Mouse (Mus musculus) T-helper 1 cell (primary cell): ENCODE data around the gene Ndufb6.

Source experiments
- in situ Hi-C: fragments of 300-600 bp; cut with MboI, MseI; formaldehyde crosslinking; loops from one replicate; pipeline ENCODE4 v1.15.1; 2025; ENCODE audit warnings: high pct_unique_total_duplicates

The Ndufb6 gene

DNA sequence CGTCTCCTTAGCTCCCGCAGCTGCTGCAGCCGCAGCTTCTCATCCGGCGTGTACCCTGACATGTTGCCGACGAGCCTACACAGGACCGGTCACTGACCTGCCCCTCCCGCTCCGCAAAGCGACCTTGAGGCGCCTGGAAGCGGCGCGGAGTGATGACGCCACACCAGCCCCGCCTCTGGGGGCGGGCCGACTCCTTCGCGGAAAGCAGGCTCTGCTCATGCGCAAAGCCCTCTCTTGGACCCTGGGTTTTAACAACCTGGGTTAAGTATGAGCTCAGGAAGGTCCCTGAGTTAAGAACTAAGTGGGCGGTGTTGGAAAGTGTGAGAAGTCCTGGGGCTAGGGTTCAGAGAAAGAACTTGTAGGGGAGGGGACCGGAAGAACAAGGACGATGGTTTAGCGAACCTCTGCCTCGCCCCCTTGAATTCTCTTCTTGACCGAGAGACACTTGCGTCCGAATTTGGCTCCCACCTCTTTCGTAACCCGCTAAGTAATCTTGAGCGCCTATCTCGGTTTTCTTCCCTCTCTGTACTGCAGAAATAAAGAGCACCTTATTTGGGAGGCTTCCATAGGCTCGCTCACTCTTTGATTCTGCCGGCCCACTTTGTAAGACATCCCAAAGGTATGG is at the start of gene Ndufb6:
TSS of gene Ndufb6 (minus strand) at position 146 of the 625 bp plus-strand sequence.
- in situ Hi-C loops: loop anchor here (5.0 kb wide), 1 partner anchor 137 kb away; the partner anchor contains the start of gene Aco1

DNA sequence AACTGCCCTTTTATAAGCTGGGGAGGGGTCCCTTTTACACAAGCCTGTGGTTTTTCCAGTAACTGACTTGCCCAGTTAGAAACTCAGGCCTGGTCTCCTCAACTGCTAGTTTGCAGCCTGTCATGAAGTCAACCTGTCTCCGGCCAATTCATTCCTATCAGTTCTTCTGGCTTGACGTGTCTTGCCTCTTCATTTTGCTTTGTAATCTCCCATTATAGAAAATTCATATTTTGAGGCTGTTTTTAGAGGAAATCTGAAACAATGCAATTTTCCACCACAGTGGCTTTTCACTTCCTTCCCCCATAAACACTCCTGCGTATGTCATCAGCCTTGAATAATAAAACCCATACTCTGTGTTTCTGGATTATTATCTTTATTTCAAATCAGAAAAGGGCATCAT is 47.9 kb upstream of the Ndufb6 start:
- in situ Hi-C loops: no loop called here

DNA sequence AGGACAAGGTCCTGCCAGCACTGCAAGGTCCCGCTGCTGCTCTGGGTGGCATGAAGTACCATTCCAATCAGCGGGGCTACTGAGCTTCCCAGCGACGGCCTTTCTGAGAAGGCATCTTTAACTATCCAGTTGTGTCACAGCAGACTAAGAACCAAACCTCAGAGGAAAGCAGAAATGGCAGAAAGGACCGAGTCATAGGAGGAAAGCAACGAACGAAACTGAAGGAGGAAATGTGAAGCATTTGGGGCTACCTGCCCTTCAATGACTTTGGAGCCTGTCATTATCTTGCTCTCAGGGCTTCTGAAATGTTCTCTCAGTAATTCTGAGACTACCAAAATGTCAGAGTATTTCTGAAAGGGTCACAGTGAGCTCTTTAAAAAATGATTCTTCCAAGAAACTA is 45.4 kb upstream of the Ndufb6 start:
- in situ Hi-C loops: no loop called here

DNA sequence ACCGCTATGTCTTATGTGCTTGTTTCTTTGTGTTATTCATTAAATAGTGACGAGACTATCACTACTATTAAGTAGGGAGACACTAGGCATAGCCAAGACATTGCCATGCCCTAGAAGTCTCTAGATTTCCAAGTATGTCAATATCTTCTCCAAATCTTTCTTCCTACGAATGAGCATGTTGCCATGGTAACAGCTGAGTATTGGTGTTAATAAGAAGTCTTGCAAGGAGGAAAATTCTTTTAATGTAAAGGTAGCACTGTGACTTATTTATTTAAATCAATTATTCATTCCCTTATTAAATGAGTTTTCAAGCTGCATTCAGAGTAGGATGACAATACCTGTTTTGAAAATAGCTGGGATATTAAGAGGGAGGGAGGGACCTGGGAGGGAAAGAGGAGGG is 38.2 kb upstream of the Ndufb6 start:
- in situ Hi-C loops: no loop called here

DNA sequence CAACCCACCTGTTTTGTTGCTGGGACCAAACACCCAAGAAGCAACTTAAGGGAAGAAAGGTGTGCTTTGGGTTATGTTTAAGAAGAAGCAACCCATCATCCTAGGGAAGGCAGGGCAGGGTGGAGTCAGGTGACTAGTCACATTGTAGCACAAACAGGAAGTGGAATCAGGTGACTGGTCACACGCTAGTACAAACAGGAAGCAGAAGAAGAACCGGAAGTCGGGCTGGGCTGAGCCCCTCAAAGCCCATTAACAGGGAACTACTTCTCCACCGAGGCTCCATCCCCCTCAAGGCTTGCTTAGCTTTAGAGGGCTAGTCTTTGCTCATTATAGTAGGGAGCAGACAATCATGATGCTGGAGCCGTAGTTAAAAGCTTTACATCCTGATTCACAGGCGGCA is 33.8 kb upstream of the Ndufb6 start:
- in situ Hi-C loops: no loop called here

DNA sequence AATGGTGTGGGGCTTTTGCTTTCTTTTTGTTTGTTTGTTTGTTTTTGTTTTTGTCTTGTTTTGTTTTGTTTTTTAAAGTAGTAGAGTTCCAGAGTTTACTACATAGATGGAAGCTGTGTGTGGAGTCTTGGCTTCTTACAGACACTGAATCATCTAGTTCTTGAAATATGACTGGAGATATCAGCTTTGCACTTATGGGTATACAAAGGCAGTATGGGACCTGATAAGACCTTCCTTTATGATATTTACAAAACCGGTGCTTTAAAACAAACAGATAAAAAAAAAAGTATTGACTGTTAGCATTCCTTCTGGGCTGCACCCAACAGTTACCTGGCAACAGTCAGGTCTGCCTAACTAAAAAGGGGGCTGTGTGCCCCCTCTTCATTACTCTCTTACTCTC is 33.0 kb upstream of the Ndufb6 start:
- in situ Hi-C loops: no loop called here

DNA sequence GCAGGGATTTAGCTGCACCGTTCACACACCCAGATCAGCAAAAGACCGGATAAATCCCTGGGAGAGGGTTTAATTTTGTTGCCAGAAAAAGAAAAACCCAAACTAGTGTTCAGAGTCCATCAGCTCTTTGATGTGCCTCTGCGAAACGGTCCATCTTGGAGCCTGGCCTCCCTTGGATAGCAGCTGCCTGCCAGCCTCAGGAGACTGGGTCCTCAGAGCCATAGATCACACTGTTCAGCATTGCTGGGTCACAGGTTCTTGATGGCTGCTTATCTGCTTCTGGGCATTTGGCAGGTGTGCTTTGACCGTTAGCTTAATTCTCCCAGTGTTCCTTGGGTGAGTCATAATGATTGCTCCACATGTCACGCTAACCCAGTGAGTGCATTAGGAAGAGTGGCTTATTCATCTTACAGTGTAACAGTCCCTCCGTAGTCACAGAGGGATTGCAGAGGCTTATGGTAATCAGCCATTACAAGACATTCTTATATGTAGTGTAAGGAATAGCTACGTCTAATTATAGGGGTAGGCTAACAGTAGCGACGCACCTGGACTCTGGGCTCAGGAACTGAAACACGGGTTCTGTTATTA is 31.7 kb upstream of the Ndufb6 start:
- in situ Hi-C loops: no loop called here

DNA sequence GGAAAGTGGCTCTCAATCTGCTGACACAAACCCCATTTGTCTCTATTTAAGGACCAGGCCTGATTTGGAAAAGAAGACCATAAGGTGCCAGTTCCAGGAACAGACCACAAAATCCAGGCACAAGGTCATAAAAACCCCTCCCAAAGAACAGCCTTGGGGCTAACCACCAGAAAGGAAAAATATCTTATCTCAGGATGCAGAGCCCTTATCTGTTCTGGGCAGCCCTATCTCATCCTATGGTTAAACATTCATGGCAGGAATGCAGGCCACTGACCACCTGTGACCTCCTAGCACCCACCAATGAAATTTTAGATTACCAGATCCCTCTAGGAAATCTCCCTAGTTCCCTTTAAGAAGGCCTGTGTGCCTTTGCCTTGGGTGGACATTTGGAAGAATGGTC is 30.5 kb upstream of the Ndufb6 start:
- in situ Hi-C loops: no loop called here

DNA sequence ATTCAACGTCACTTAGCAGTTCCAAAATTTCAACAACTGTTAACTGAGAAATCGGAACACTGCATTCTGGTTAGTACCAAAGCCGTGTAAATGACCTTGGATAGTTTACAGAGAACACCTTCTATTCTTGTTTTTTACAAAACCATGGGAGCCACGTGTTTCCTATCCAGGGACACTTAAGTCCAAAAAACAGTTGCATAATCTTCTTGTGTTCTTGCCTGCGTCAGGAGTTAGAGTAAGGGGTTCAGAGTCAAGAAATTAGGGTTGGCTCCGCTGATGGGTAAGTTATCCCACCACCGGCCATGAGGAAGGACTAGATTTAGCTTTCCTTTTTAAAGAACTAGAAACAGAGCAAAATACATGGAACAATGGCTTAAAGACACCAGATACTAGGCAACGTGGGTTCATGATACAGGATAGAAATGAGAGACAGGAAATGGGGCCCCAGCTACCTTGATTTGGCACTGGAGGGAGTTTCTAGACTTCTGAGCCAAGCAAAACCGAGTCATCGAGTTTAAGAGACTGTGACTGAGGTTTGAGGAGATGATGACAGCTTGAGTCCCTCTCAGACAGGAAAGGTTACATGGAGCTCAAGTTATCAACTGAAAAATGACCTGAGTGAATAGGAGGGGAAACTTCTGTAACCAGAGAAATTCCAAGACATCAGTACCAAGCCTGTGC is 23.4 kb upstream of the Ndufb6 start:
- in situ Hi-C loops: no loop called here

DNA sequence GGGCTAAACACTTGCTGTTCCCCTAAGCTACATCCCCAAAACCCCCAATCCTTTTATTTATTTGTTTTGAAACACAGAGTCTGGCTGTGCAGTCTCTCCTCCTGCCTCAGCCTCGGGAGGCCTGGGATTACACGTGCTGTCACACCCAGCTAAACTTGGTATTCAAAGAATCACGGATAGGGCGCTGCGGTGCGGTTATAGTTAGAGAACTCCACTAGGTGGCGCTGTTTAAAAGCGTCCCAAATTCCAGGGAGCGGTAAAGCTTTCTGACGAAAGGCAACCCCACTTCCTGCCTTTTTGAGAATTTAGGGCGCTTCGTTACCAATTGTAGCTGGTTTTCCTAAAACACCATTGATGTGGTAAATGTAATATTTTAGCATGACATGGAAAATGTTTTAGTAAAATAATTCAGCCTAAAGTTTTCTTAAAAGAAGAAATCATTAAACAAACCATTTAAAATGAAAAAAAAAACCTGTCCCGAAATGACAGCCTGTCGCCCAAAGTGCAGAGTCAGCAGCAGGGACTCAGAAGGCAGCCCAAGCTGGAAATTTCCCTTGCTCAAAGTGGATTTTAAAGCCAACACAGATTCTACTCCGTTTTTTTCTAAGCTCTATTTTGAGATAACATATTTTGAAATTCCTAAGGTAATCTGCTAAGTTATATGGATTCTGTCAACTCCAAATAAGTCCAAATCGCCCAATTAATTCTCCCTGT is 22.0 kb upstream of the Ndufb6 start:
- in situ Hi-C loops: no loop called here

DNA sequence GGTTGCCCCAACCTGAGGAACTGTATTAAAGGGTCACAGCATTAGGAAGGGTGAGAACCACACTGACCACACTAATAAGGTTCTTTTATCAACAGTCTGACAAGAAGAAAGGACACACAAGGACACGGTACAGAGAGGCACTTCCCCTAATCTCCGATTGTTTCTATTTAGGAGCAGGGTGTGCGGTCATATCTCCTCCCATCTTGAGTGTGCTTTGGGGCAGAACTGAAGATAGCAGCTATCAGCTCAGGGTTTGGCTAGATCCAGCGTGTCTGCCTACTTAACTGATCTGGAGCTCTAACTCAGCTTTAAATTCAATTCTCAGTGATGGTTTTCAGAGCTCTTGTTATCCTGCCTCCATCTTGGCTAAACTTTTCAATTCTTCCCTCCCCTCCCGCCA is 19.9 kb upstream of the Ndufb6 start:
- in situ Hi-C loops: loop anchor here (10.0 kb wide), 1 partner anchor 376 kb away; no protein-coding TSS in a partner anchor

DNA sequence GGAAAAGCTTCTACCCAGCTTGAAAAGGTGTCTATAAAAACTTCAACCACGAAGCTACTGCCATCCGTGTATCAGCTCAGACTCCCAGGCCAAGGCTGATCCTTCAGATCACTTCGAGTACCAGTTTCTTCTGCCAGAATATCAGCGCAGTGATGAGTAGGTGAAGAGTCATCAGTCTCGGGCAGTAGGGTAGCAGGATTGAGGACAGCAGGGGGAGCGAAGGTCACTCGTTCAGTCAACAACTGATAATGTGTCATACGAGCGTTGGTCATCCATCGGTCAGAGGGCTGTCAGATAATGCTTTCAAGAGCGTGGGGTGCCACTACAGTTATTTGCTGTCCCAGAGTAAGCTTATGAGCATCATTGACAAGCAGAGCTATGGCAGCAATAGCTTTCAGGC is 12.3 kb upstream of the Ndufb6 start:
- in situ Hi-C loops: loop anchor here (10.0 kb wide), 1 partner anchor 383 kb away; no protein-coding TSS in a partner anchor

DNA sequence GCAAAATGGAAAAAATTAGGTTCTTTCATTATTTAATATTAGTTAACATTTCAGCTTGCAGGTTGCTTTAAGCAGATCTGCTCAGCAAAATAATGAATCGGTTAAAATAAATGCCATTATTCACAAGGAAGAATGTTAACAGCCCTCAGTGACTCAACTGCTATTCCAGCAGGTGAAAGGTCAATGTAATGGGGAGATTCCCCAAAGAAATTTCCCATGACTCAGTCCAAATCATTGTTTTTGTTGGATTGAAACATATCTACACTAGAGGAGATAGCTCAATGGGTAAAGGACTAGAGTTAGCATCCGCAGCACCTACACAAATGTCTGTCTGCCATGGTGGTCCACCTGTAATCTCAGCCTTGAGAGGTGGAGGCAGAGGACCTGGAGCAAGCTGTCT is 9.8 kb upstream of the Ndufb6 start:
- in situ Hi-C loops: no loop called here

DNA sequence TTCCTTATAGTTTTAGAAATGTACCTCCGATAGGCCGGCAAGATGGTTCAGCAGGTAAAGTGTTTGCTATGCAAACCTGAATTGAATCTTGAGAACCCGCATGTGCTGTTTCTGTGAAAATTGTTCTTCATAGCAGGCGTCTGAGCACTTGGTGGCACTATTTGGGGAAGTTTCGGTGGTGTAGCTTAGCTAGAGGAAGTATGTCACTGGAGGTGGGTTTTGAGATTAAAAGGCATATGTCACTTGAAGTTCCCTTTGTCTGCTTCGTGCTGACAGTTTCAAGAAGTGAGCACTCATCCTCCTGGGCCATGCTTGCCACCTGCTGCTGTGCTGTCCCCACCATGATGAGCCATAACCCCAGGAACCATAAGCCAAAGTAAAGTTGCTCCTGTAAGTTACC is 8.2 kb upstream of the Ndufb6 start:
- in situ Hi-C loops: no loop called here

DNA sequence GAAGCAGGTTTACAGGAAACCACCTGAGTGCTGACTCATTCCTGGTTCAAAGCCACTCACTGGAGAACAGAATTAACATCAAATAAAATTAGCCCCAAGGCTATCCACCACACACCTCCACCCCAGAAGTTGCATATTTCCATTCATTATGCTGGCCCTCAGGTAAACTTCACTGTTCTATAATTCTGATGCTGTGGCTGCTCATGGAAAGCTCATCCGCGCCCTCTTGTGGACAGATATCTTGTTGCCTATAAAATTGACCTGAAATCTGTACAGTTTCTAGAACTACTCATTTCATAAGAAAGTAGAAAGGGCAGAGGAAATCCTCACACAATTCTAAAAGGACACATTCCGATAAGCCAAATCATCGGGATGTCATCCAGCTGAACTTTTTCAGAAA is 6.4 kb upstream of the Ndufb6 start:
- in situ Hi-C loops: no loop called here

DNA sequence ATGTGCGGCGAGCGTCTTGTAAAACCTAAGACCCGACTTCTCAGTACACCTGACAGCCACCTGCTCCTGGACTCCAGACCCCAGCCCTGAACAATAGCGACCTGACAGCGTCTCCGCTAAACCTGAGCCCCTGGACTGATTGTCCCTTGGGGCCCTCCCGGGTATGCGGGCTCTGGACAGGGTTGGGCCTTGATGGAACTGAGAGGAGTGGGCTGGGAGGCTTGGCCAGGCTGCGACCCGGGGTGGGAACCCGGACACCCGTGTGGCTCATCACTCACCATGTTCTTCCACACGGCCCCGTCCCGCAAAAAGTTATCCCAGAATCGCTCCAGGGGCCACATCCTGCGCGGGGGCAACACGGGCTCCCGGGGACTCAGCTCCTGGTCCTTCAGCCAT is 343 bp downstream of the Ndufb6 start:
- in situ Hi-C loops: loop anchor here (5.0 kb wide), 1 partner anchor 137 kb away; the partner anchor contains the start of gene Aco1

DNA sequence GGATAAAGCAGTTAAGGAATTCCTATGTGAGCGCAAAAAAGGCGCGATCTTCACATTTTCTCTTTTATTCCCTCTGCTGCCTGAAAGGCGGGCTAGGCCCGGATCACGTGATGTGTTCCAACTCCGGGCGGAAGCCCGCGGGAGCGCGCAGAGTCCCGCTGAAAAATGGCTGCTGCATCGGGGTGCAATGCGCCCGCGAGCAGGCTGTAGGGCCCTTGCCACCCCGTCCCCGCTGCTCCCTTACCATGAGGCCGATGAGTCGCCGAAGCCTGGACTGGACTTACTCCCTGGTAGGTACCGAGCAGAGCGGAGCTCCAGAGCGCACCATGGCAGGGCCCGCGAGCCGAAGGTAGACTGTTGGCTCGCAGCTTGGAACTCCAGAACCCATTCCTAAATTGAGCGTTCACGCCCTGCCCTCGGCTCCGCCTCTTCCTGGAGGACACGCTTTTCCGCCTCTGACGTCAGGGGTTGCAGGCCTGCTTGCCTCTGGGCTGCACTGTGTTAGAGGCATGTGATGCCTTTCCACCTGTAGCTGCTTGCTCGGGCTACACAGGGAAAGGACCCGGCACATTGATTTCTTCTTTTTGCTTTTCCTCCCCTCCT is 9.7 kb downstream of the Ndufb6 start, which contains the start of the genes Smim27 and Topors:
TSS of gene Smim27 (plus strand) at position 150 of the 603 bp plus-strand sequence.
TSS of gene Topors (minus strand) at position 421 of the 603 bp plus-strand sequence.
- in situ Hi-C loops: loop anchor here (5.0 to 25.0 kb wide), 3 partner anchors 37 to 1168 kb away; partner anchors contain the start of gene Nfx1

DNA sequence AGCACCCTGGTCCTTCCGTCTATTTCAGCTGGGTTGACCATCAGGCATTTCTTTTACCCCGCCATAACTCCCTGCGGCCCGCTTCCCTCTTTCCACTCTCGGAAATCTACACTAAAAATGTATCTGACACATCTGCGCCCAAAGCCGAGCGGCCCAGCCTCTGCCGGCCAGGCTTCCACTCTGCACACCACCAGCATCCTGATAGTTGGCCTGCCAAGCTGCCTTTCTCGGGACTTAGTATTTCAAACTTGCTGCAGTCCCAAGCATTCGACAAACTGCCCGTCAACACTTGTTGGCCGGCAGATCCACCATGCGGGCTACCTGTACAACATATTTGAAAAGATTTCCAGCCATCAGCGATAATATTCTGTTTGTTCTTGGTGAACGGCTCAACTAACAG is 10.4 kb downstream of the Ndufb6 start:
- in situ Hi-C loops: loop anchor here (5.0 to 25.0 kb wide), 3 partner anchors 37 to 1168 kb away; partner anchors contain the start of gene Nfx1

DNA sequence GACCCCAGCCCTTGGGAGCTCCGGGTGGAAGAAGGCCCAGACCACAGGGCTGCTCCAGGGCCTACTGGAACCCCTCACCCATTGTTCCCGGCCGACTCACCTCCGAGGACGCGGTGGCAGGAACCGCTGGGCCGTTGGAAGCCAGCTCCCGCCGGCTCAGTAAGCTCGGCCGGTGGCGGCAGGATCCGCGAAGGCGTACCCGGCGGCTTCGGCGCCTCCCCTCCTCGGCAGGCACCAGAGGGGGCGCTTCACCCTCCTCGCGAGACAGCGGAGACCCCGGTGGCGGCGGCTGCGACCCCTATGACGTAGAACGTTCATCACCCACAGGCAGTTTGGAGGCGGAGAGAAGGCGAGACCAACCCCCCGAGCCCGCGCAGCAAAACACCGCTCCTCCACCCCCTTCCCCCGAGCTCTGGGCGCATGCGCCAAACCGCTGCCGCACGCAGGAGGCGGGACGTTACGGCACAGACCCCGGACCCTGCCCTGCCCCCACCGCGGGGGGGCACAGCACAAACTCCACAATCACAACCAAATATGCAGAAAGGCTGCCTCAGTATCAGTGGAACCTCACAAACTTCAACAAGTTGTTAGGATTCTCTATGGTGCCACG is 10.9 kb downstream of the Ndufb6 start:
- in situ Hi-C loops: loop anchor here (5.0 to 25.0 kb wide), 3 partner anchors 36 to 1169 kb away; partner anchors contain the start of gene Nfx1

DNA sequence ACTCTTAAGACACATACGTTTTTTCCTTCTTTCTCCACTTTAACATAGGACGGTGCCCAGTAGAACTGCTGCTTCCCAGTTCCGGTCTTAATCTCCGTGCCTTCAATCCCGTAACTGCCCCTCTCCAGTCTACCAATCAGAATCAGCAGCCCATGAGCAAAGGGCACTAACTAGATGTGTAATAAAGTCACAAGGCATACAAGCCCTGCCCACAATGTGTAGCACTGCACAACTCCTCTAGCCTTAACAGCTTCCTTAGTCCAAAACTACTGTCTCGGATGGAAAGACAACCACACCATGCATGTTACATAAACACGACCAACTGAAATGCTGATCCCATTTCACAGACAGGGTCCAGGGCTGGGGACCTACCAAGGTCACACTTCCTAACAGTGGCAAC is 11.5 kb downstream of the Ndufb6 start:
- in situ Hi-C loops: loop anchor here (5.0 to 25.0 kb wide), 3 partner anchors 35 to 1170 kb away; partner anchors contain the start of gene Nfx1

DNA sequence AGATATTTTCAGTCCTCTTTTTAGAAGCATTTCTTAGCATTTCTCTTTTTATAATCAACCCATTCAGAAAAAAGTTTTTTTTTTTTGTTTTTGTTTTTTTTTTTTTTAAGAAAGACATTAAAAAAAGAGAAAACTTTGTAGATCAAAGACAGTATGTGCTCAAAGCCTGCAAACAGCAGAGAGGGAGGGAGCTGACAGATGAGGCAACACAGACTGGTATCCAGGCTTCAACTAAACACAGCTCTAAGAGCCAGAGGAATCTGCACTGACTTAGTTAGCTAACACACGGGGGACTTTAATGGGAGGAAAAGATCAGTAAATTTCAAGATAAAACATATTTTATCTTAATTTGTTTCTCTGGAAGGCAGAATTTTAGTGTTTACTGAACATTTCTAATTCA is 14.9 kb downstream of the Ndufb6 start:
- in situ Hi-C loops: loop anchor here (25.0 kb wide), 2 partner anchors 698 to 1173 kb away; partner anchors contain the start of gene Nfx1
